Mouse (Mus musculus) heart, adult 2 months (tissue): ENCODE measurements around the gene Cnot10. TPM values are rescaled to one million over a fixed set of nuclear protein-coding genes. Genes with fewer than 3 reads are reported as not detected.

Experiments
- DNase-seq, 2 experiments: peaks; one replicate each; pipeline ENCODE4 v3.0.0; 2021
- H3K27ac ChIP-seq: fragments of 200-600 bp; 2 replicates; pipeline ENCODE4 v1.8.1; 2022
- H3K27me3 ChIP-seq: fragments of 200-500 bp; 2 replicates; pipeline ENCODE4 v1.6.1; 2012; ENCODE audit warnings: mild to moderate bottlenecking, low read length, inconsistent platforms, mixed read lengths; ENCODE audit not compliant: control insufficient read depth, insufficient read depth
- H3K36me3 ChIP-seq: fragments of 200-500 bp; 2 replicates; pipeline ENCODE4 v1.6.1; 2012; ENCODE audit warnings: low read length, inconsistent platforms; ENCODE audit not compliant: control insufficient read depth, insufficient read depth
- H3K4me1 ChIP-seq: fragments of 200-500 bp; 2 replicates; pipeline ENCODE4 v1.6.1; 2011; ENCODE audit warnings: low read length; ENCODE audit not compliant: control insufficient read depth, insufficient read depth
- H3K4me3 ChIP-seq: fragments of 200-600 bp; 2 replicates; pipeline ENCODE4 v1.8.1; 2022
- H3K79me2 ChIP-seq: fragments of 200-500 bp; replicated peaks from 2 replicates; pipeline ENCODE4 v1.6.1; 2012; ENCODE audit warnings: mild to moderate bottlenecking, inconsistent platforms, low read length, moderate library complexity, mixed read lengths; ENCODE audit not compliant: control insufficient read depth, insufficient read depth
- H3K9ac ChIP-seq: fragments of 200-500 bp; 2 replicates; pipeline ENCODE4 v1.6.1; 2012; ENCODE audit warnings: low read depth, mild to moderate bottlenecking, control low read depth, inconsistent platforms, low read length, mixed read lengths
- CTCF ChIP-seq: fragments of 200-600 bp; IDR thresholded peaks from 2 replicates; pipeline ENCODE4 v1.8.1; 2022; ENCODE audit warnings: antibody characterized with exemption, mild to moderate bottlenecking, moderate library complexity
- EP300 ChIP-seq: fragments of 200-500 bp; IDR thresholded peaks from 2 replicates; pipeline ENCODE4 v1.6.1; 2011; ENCODE audit warnings: low read depth, low read length, control low read depth; ENCODE audit not compliant: insufficient read depth
- POLR2A ChIP-seq: fragments of 200-500 bp; IDR thresholded peaks from 2 replicates; pipeline ENCODE4 v1.6.1; 2011; ENCODE audit warnings: mild to moderate bottlenecking, low read depth, low read length, control low read depth; ENCODE audit not compliant: insufficient read depth
- WGBS: fragments of 180-500 bp; shearing (Covaris S2); methylation state at CpG from one replicate; pipeline ENCODE4 v1.1.7; 2018; 5-methylcytosine and 5-hydroxymethylcytosine counted together
- intact Hi-C: fragments of 180-260 bp; cut with DNase I; formaldehyde crosslinking; loops from one replicate; pipeline ENCODE4 v1.15.1; 2025
- polyA plus RNA-seq: library from polyadenylated mRNA; depleted of rRNA; stranded (reverse); fragments of >200 nt; gene quantifications from 2 replicates; pipeline ENCODE4 v1.2.3, GENCODE M21; 2012
- total RNA-seq, 2 experiments: library from RNA; stranded (reverse); gene quantifications; 2 replicates each; pipeline ENCODE4 v1.2.3; 2021

Gene Cnot10
- total and polyA plus RNA-seq, 3 experiments = 16.8 to 23.5 (median 22.5) TPM

DNA sequence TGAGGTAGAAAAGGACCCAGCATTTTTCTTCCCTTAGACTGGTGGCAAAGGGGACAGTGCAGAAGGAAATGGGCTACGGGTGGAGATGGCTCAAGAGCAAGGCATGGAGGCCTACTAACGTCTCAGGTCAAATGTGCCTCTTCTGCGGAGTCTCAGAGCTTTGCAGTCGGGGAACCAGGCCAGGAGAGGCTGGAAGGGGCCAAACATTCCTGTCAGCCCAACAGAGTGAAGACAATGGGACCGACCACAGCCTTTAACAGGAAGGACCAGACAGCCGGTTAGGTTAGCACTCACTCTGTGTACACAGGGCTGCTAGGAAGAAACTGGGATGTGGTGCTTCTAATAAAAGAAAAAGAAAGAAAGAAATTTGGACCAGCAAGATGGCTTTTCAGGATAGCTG lies 90.0 kb downstream of the Cnot10 start:
- Histone ChIP-seq H3K79me2 (no peaks in the 10 kb centered on the region), H3K4me1 (no peaks in the 10 kb centered on the region), H3K27me3 (no peaks in the 10 kb centered on the region), H3K27ac (no peak overlapping the region), H3K9ac (no peak overlapping the region), H3K36me3 (no peaks in the 10 kb centered on the region), H3K4me3 (no peak overlapping the region)
- intact Hi-C loops = no loop called here
- DNase-seq = no peak
- no peak for TF ChIP-seq EP300
- no peak for TF ChIP-seq CTCF
- no peak for TF ChIP-seq POLR2A
- 39% methylated on average over 6 of the region's 6 CpGs for WGBS

DNA sequence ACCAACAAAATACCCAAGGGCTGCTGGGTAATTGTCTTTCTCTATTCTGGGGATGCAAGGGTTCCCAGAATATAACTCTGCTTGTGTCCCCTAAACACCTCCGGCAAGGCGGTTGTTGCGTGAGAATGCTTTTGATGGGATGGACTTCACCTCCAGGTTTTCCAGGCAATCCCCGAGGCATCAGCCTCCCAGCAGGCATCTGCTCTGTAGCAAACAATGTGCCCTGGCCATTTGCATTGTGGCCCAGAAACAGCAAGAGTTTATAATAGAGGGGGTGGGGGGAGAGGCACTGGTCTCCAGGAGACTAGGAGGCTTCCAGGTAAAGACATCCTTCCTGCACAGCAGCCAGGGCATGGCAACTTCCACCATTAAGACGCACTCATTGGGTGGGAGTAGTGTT lies 90.9 kb downstream of the Cnot10 start:
- no peaks in the 10 kb centered on the region for H3K4me1 ChIP-seq
- TF ChIP-seq CTCF (no peak), EP300 (no peak), POLR2A (no peak)
- WGBS = 87% methylated on average over 5 of the region's 5 CpGs
- no peak for DNase-seq
- intact Hi-C loops = no loop called here
- no peak overlapping the region for H3K27ac ChIP-seq
- H3K9ac ChIP-seq = no peak overlapping the region
- no peaks in the 10 kb centered on the region for H3K27me3 ChIP-seq
- H3K79me2 ChIP-seq = no peaks in the 10 kb centered on the region
- no peak overlapping the region for H3K4me3 ChIP-seq
- no peaks in the 10 kb centered on the region for H3K36me3 ChIP-seq

DNA sequence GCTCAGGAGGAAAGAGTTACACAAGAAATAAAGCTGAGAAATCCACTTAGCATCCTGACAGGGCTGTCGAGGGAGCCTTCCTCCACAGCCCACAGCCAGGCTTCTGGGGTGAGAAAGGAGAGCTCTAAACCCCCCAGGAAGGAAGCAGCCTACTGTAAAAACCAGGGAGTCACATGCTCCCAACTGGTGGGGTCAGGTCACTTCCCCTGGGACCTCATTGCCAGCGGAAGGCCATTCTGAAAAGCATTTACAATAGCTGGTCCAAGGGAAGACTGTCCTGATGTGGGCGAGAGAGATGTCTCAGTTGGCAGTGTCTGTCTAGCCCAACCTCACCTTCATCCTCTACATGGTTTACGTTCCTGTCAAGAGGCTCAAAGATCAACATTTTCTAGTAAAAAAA lies 91.5 kb downstream of the Cnot10 start:
- no peaks in the 10 kb centered on the region for H3K27me3 ChIP-seq
- H3K36me3 ChIP-seq = no peaks in the 10 kb centered on the region
- no peaks in the 10 kb centered on the region for H3K79me2 ChIP-seq
- no peak overlapping the region for H3K4me3 ChIP-seq
- DNase-seq = no peak
- no peak overlapping the region for H3K9ac ChIP-seq
- WGBS = 51% methylated on average over 4 of the region's 4 CpGs
- no peak overlapping the region for H3K27ac ChIP-seq
- H3K4me1 ChIP-seq = no peaks in the 10 kb centered on the region
- TF ChIP-seq CTCF (no peak), POLR2A (no peak), EP300 (no peak)
- intact Hi-C loops = no loop called here

DNA sequence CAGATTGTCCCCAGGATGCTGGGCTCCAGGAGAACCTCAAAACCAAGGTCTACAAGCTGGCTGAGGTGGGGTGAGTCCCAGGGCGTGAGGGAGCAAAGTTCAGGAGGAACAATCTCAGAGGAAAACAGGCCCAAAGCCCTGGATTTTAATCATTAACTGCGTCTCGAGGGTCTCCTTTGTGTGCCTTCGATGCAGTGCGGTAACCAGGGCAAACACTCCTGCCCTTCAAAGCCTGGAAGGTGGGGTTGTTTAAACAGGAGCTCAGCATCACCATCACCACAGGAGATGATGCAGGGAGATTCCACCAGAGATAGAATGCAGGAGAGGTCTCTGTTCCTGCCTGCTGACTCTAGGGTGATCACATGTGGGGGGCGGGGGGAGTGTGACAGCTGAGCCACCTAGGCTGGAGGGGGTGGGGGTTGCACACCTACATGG lies 92.3 kb downstream of the Cnot10 start:
- DNase-seq = no peak
- no peaks in the 10 kb centered on the region for H3K79me2 ChIP-seq
- no peaks in the 10 kb centered on the region for H3K27me3 ChIP-seq
- intact Hi-C loops = no loop called here
- WGBS = 85% methylated on average over 6 of the region's 6 CpGs
- H3K36me3 ChIP-seq = no peaks in the 10 kb centered on the region
- H3K4me1 ChIP-seq = no peaks in the 10 kb centered on the region
- no peak overlapping the region for H3K9ac ChIP-seq
- H3K4me3 ChIP-seq = no peak overlapping the region
- no peak overlapping the region for H3K27ac ChIP-seq
- TF ChIP-seq POLR2A (no peak), EP300 (no peak), CTCF (no peak)

DNA sequence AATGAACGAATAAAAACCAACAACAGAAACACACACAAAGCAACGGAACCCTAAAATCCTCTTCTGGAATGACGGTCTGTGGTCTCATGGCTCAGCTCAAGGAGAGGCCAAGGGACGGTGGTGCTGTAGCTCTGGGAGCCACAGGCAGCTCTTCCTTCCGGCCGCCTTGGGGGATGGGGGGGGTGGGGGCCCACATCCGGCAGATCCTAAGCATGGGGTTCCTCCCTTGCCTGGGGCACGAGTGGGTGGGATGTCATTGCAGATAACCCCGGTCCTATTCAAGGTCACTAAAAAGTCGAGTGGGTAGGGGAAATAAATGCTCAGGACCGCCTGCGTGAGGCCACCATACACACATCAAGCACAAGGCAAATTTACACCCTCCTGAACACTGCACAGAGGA lies 93.2 kb downstream of the Cnot10 start:
- WGBS = 46% methylated on average over 12 of the region's 12 CpGs
- Histone ChIP-seq H3K79me2 (no peaks in the 10 kb centered on the region), H3K36me3 (no peaks in the 10 kb centered on the region), H3K27ac (no peak overlapping the region), H3K4me3 (no peak overlapping the region), H3K4me1 (no peaks in the 10 kb centered on the region), H3K9ac (no peak overlapping the region), H3K27me3 (no peaks in the 10 kb centered on the region)
- intact Hi-C loops = no loop called here
- DNase-seq = no peak
- TF ChIP-seq POLR2A (no peak), EP300 (no peak), CTCF (no peak)

DNA sequence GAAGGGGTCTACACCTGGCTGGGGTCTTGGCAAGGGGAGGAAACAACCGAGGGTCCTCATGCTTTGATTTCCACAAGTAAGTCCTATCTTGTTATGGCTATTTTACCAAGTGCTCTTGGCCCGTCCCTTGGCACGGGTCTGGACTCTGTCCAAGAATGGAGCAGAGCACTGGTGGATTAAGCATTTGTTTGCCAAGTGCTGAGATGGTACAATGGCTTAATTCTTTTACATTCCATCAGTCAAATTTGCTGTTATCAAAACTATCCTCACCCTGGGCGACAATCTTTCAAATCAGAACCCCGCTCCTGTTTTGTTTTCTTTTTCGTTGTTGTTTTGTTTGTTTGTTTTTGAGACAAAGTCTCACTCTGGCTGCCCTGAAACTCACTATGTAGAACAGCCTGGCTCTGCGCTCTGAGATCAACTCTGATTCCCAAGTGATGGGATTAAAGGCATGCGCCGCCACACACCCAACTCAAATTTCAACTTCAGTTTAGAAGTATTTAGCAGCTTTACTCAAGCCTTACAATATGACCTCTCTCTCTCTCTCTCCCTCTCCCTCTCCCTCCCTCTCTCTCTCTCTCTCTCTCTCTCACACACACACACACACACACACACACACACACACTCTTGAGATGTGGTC lies 95.1 kb downstream of the Cnot10 start:
- 64% methylated on average over 9 of the region's 9 CpGs for WGBS
- intact Hi-C loops = no loop called here
- TF ChIP-seq POLR2A = no peak

More for the DNA sequence above, 95.1 kb downstream of the Cnot10 start:
- Histone ChIP-seq H3K9ac (no peak overlapping the region), H3K27ac (no peak overlapping the region), H3K4me1 (no peaks in the 10 kb centered on the region), H3K4me3 (no peak overlapping the region), H3K79me2 (no peaks in the 10 kb centered on the region), H3K27me3 (no peaks in the 10 kb centered on the region), H3K36me3 (no peaks in the 10 kb centered on the region)
- no peak for DNase-seq
